Mouse (Mus musculus) right cerebral cortex, postnatal 10 days (tissue): ENCODE measurements around the gene March6.
A peak's percentile ranks its signal among the peaks of the same experiment; 100 is the strongest.

ENCODE experiments used
- DNase-seq, 2 experiments: peaks; one replicate each; pipeline ENCODE4 v3.0.0; 2021; ENCODE audit warnings: low spot score in 2 of 2

Gene March6

DNA sequence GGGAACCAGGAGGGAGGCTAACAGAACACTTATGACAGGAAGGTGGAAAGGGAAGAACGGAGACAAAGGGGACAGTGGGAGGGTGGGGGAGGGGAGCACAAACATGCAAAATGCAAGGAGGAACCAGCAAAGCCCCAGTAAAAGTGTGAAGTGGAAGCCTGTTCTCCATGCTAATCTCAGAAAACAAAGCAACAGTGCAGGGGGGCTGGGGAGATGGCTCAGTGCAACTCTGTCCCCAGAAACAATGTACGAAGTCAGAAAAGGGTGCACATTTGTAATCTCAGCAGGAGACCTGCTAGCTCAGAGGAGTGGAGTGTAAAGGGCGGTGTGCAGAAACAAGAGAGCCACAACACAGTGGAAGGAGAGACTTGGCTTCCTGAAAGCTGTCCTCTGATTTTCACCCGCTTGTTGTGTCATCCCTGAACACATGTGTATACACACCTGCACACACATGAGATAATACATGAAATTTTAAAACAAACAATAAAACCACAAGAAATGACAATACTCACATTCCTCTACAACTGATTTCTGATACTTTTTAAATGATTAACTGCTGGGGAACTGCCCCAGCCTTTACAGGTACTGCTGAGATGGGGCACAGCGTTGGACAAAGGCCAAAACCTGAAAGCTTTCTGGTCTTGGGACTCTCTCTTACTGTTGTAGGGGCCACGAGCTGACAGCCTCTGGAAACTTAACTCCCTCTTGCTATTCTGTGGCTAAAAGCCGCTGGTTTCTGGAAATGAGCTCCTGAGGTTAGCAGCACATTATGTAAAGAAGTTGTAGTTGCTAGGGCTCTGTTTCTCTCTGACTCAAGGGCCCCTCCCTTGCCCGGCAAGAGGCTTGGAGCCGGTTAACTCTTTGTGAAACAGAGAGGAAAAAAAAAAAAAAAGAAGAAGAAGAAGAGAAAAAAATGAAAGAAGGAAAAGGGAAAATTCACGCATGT lies 11.4 kb upstream of the March6 start:
- DNase-seq = no peak

DNA sequence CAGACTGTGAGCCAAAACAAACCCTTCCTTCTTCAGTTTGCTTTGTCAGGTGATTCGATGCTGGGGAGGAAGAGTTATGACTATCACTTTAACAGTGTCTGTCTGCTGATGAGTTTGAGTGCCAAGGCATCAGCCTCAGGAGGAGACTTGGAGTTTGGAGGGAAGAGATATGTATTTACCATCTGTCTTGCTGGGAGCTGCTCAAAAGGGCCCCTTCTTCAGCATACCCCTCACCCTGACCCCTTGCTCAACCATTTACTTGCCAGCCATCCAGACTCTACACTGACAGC lies 9.6 kb upstream of the March6 start:
- no peak for DNase-seq

DNA sequence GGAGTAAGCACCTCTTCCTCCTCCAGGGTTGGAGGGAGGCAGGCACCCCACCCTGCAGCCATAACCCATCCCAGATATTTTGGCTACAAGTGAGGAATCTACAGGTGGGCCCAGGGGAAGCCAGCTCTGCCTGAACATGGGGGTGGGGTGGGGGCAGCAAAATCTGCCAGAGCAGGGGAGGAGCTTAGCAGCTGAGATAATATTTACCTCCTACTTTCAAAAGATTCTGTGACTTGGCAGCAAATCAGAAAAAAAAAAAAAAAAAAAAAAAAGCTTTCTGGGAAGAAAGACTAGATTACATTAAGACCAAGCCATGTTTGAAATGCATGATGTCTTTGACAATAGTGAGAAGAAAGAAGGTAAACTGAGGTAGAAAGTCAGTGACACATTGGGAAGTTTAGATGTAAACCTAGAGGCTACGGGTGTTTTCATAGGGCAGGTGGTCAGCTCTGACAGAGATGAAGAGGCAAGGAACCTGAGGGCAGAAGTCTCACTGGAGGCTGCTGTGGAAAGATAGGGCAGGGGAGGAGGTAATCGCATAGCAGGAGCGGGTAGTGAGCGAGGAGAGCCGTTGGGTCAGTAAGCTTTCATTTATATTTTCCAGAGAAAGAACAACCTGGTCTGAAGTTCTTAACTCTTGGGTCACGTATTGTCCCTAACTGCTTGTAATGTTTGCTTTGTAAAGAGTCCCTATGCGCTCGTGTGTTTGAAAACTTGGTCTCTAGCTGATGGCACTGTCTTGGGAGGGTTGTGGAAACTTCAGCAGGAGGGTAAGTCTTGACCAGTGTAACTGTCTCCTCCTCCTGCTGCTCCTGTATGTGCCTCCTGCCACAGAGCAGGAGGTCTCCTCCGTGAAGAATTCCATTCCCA lies 9.0 kb upstream of the March6 start:
- DNase-seq = no peak

DNA sequence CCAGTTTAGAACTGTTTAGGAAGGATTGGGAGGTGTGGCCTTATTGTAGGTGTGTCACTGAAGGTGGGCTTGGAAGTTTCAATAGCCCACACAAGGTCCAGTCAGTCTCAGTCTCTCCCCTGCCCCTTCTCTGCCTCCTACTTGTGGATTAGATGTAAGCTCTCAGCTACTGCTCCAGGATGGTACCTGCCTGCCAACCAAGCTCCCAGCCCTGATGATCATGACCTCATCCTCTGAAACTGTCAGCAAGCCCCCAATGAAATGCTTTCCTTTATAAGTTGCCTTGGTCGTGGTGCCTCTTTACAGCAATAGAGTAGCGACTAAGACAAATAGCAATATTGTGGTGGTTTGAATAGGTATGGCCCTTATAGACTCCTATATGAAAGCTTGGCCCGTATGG lies 7.5 kb upstream of the March6 start:
- DNase-seq = peak in 1 of 2 experiments; percentile 7

DNA sequence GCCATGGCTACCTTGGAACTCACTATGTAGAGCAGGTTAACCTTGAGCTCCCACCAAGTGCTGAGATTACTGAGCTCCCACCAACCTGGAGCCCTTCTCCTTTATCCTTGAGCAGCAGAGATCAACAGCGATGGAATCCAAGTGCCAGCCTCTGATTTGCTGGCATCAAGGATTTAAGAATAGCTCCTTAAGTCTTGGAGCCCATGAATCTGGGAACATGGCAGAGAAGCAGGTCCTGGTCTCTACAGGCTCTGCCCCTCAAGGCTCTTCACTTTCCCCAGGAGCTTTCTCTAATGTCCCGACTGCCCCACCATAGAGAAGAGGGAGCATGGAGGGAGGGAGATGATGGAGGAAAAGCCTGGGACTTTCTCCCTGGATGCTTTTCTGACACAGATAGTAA lies 6.9 kb upstream of the March6 start:
- DNase-seq = peak in 1 of 2 experiments; percentile 4

DNA sequence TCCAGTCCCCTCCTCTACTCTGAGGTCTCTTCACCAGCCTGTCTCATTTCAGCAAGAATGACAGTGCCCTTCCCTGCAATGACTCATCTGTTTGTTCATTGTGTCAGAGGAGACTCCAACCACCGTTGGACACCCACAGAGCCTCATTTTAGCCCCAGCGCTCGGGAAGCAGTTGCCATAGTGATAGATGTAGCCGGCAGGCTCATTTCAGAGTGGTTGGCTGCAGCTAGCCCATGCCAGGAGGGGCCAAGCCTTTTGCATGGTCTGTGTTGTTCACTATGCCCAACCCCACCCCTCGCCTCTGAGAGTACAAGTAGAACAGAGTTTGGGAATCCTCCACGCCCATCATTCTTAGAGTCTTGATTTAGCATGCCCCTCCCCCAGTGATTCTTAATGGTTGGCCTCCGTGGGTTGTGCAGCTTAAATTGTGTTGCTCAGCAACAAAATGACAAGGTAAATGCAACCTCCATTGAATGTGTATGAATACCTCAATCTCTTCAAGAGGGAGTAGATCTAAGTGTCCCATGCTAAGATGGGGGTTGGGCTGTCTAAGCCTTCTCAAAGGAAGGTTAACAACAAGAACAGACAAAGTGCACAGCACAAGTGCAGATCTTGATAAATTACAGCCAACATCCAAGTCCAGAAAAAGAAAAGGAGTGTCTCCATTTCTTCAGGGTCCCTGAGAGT lies 5.3 kb upstream of the March6 start:
- DNase-seq = peak; percentile 76 to 88

DNA sequence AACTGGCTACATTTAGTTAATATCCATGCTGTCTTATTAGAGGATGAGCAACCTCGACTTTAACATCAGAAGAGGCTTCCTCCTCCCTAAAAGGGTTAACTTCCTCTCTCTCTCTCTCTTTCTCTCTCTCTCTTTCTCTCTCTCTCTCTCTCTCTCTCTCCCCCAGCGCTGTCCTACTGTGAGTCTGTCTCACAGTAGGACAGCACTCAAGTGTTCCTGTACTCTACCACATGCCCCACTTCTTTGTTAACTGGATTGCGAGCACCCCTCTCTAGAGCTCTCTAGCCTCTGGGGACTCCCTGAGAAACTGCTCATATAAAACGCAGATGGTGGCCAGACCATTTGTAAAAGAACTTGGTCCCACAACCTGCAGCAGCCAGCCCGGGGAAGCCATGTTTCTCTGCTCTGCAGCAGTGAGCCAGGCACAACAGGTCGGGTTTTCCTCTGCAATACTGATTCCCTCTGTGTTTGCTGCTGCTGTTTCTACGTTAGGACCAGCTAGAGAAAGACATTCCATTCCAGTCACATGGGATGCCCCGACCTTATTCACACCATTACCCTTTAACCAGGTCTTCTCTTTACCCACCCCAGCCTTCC lies 4.5 kb upstream of the March6 start:
- no peak for DNase-seq

DNA sequence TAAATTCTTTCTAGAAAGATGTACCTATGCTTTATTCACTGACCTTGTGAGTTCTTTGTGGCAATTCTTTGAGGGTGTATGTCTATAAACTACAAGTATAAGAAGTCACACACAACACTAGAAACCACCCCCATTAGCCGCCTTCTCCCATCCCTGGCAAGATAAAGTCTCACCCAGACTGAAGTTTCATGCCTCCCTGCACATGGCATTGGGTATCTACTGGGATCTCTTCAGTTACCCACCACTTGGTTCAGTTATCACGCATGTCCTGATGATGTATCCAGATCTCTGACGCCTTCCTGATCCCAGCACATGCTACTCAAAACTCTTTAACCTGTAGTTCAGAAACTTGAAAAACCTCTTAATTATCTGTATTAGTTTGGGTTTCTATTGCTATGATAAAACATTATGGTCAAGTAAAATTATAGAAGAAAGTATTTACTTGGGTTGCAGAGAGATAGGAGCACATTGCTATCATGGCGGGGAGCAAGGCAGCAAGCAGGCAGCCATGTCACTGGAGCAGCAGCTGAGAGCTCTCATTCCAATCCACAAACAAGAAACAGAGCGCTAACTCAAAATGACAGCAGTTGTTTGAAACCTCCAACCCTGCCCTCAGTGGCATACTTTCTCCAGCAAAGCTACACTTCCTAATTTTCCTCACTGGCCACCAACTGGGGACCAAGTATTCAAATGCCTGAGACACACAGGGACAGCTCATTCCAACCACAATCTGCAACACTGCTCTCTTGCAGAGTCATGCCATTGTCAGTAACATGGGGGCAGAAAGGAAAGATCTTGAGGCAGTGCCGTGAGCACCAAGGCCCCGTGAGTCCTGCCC lies 3.8 kb upstream of the March6 start:
- DNase-seq = peak in 1 of 2 experiments; percentile 9

DNA sequence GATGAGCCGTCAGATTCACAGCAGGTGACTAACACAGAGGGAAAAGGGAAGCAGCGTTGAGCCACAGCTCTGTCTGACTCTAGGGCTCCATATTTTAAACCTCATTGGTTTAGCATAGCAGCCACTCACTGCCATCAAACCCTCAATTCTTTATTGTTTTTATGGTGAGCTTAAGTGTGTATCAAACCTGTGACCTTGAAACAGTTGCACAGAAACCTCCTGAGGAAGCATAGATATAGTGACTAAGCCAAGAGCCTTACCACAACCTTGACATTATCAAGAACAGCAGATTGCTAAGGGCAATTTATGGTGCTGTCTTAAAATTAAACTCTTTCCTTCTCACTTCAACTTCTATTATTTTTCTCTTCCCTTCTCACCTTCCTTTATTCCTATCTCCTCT lies 2.7 kb upstream of the March6 start:
- DNase-seq = peak in 1 of 2 experiments; percentile 14

DNA sequence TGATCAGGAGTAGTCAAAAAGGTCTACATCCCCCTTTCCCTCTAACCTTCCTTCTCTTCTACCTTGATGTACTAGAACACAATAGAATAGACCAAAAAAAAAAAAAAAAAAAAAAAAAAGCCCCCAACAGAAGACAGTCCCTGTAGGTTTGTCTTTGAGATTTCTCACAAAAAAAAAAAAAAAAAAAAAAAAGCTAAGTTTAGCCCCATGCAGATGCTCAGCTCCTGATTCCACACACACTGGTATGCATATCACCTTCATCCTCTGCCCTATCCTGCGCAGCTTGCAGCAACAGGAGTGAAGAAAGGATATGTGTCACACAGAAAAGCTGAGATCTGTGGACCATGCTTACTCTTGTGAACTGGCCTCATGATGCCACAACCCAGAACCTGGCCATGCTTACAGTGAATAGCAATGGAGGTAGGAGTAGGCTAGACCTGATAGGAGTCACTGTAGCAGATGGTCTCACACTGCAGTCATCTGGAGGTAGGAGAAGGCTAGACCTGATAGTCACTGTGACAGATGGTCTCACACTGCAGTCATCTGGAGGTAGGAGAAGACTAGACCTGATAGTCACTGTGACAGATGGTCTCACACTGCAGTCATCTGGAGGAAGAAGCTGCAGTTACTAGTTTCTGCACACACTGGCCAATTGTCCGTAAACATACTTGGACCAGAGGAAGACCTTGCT lies 1.6 kb upstream of the March6 start:
- DNase-seq = peak in 1 of 2 experiments; percentile 17

DNA sequence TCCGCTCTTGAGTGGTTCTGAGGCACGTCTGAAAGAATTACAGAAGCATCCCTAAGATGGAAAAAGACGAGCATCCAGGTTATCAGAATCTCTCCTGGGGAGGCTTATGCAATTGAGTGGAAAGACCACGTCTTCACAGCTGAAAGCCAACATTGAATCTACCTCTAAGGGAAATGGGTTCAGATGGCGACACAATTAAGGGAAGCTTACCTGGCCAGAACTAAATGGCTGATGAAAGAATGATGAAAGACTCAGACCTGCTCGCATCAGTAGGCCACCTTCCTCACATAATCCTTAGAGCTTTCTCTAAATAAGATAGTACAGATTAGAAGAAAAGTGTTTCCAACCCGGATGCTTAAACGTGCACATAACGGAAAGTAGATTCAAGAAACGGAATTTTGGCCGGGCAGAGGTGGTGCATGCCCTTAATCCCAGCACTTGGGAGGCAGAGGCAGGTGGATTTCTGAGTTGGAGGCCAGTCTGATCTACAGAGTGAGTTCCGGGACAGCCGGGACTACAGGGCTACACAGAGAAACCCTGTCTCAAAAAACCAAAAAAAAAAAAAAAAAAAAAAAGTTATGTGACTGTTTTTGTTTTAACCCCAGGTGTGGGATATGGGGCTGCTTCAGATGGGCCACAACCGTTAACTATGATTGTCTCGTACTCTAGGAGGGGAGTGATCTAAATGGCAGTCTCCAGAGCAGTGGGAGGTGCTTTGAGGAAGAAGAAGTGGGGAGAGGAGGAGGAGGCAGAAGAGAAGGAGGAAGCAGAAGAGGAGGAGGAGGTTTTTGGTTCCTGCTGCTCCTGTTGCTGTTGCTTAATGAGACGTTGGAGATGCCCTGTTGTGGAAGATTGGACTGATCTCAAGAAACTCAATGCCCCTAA lies 835 bp upstream of the March6 start:
- DNase-seq = peak in 1 of 2 experiments; percentile 16

DNA sequence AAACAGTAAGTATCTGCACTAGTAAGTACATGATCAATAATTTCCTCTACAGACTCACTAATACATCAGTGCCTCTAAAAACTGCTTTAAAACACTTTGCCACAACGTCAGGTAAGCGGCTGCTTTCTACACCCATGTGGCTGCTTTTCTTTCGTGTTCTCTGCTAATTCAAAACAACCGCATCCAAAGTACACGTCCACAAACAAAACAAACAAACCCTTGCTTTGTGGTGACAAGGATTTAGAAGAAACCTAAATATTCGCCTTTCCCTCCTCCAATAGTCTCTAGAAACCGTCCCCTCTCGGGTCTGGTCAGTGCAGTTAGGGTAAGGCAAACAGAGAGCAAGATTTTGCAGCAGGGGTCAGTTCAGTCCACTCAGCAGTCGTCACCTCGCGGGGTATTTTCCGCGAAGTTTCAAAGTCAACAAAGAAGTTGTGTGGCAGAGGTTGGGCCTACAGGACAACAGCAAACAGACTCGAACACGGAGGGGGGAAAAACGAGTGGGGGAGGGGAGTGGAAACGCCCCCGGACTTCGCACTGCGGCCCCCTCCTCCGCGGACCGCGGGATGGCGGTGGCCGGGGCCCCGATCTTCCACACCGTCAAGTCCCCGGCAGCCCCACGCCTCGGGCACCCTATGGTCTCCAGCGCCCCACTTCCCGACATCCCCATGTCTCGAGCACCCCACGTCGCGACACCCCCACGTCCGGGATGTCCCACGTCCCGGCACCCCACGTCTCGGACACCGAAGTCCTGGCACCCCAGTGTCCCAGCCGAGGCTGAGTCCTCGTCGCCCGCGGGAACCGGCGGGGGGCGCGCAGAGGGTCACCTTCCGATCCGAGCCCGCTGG lies 818 bp downstream of the March6 start:
- DNase-seq = peak; percentile 57 to 65

DNA sequence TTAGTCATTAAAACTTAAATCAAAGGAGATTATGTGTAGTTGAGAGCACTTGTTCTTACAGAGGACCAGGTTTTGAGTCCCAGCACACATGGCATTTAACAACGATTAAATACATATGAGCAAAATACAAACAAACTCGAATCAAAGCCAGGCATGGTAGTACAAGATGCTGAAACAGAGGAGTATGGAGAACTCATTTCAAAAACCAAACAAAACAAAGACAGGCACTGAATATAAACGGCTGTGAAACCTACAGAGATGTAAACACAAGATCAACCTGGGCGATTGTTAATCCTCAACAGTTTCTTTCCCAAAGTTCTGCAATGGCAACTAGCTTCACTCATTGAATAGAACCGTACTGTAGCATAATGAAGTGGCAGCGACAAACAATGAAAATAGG lies 1.8 kb downstream of the March6 start:
- DNase-seq = no peak

DNA sequence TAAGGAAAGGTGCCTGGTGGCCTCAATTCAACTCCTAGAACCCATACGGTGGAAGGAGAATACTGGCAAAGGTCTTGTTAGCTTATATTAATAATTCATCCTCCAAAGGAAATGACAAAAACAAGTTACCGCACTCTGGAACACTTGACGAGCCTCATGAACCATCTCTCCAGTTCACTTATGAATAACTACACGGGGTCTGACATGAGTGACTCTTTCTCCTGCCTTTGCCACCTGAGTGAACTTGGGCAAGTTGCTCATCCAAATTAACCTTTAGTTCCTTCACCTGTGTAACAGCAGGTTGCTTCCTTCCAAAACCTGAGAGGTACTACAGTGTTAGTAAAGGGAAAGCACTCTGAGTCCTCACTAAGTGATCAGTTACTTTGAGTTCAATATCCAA lies 2.4 kb downstream of the March6 start:
- no peak for DNase-seq

DNA sequence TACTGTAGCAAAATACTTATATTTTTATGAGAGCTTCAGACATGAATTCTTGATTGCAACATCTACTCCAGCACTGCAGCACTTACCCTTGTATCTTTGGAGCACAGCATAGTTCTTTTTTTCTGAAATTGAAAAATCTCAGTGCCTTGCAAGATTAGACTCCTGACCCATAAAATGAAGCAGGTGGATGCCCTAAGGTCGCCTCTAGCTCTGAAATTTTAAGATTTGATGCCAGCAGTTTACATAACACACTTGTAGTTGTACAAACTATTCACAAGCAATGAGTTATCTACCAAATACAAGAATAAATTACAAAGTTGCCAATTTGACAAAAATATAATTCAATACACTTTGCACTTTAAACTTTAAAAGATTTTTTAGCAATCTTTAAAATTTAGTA lies 4.4 kb downstream of the March6 start:
- no peak for DNase-seq

DNA sequence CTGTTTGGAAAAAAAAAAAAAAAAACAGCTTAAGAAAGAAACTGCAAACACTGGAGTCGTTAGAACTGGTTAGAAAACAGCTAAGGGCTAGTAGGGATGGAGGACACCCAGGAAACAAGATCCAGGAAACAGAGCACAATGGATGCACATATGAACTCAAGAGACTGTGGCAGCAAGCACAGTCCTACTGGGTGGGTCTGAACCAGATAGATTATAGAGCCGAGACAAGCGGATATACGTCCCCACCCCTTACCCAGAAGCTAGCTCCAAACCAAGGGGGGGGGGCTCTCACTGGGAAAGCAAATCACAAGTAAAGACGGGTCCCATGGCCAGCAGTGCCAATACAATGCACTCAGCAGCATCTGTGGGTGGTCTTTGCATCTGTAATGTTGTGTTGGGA lies 11.9 kb downstream of the March6 start:
- no peak for DNase-seq

DNA sequence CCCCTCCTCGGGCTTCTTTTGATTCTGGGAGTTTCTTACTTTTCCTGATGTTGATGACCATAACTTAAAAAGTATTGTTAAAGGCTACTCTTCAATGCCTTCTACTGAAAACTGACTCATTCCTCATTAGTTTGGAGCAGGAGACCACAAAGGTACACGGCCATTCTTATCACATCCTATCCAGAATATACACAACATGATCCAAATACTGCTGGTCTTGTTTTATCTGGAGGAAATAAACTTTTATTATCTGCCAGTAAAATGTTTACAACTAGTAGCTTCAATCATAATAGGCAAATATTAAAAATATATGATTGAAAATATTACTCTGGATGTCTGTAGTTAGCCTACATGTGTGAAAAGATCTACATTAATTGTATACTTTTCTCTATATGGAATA lies 12.5 kb downstream of the March6 start:
- DNase-seq = no peak

DNA sequence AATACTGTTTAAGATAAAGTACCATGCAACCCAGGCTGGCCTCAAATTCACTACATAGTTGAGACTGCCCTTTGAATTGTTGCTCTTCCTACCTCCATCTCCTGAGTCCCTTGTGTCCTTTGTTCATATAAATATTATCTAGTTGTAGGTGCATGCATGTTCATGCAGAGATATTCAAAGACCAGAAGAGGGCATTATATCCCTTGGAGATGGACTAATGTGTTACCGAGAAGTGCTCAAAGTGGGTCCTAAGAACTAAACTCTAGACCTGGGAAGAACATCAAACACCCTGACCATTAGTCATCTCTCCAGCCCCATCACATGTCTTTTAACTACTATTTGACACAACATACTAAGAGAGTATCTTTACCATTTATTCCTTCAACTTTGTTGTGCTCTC lies 13.7 kb downstream of the March6 start:
- DNase-seq = no peak
